In genomic region chr6:7083661-7084060, GRCm38 (mm10) we compare ENCODE assay signal across 14 mouse cellular contexts.
"Had no signal": no experiment of that assay in that cellular context is flagged by ENCODE, and none has a peak within 500 bp of the region (broad histone marks: within the 10 kb centered on the region; RNA-seq: fewer than 3 reads in every experiment).

No protein-coding gene starts in this region.

- H3K27me3 ChIP-seq: limb, embryonic 12.5 days; liver, embryonic 13.5 days; neural tube, embryonic 15.5 days; stomach, embryonic 15.5 days had no signal

- H3K9me3 ChIP-seq: limb, embryonic 12.5 days; liver, embryonic 13.5 days; neural tube, embryonic 15.5 days; stomach, embryonic 15.5 days had no signal

- H3K4me2 ChIP-seq: limb, embryonic 12.5 days; liver, embryonic 13.5 days; neural tube, embryonic 15.5 days; stomach, embryonic 15.5 days had no signal

- H3K27ac ChIP-seq: kidney, postnatal 0 days; limb, embryonic 12.5 days; liver, embryonic 13.5 days; neural tube, embryonic 15.5 days; stomach, embryonic 15.5 days had no signal

- H3K4me3 ChIP-seq: limb, embryonic 12.5 days; liver, embryonic 13.5 days; myocyte; neural tube, embryonic 15.5 days; stomach, embryonic 15.5 days had no signal

- DNase-seq: kidney, adult 8-10 months; kidney, postnatal 36 days; liver; liver, embryonic 13.5 days; liver, postnatal 0 days; midbrain, embryonic 14.5 days; thymus, postnatal 36 days had no signal

- H3K9ac ChIP-seq: limb, embryonic 12.5 days; liver, embryonic 13.5 days; liver, postnatal 0 days; neural tube, embryonic 15.5 days; stomach, embryonic 15.5 days had no signal

- H3K4me1 ChIP-seq: limb, embryonic 12.5 days; liver, embryonic 13.5 days; neural tube, embryonic 15.5 days; stomach, embryonic 15.5 days had no signal

- H3K36me3 ChIP-seq: limb, embryonic 12.5 days; liver, embryonic 13.5 days; neural tube, embryonic 15.5 days; stomach, embryonic 15.5 days had no signal

- ATAC-seq: inflammation-experienced regulatory T-cells, adult 6 months; intestine, postnatal 0 days; liver, postnatal 0 days had no signal
